Mouse (Mus musculus) CH12.LX (cell line): ENCODE data around the gene Ssx2ip. TPM values are rescaled to one million over a fixed set of nuclear protein-coding genes. Genes with fewer than 3 reads are reported as not detected.

Experiments used
- DNase-seq: peaks from one replicate; pipeline ENCODE4 v3.0.0-alpha.2; 2013; ENCODE audit errors: extremely low read depth
- H3K27ac ChIP-seq: 2 replicates; pipeline ENCODE4 v1.5.1; 2012; ENCODE audit warnings: low read depth, mild to moderate bottlenecking, control low read depth, moderate library complexity; ENCODE audit not compliant: insufficient read depth
- H3K27me3 ChIP-seq: replicated peaks from 2 replicates; pipeline ENCODE3; 2012; ENCODE audit warnings: inconsistent platforms
- H3K36me3 ChIP-seq, 2 experiments: replicated peaks in 1 of 2; 2 replicates each; pipeline versions ENCODE3 to v1.6.1; 2012; ENCODE audit warnings: inconsistent platforms in 1 of 2, low read length in 1 of 2, mild to moderate bottlenecking in 1 of 2, mixed read lengths in 1 of 2, moderate library complexity in 1 of 2; ENCODE audit not compliant: control insufficient read depth in 1 of 2, insufficient read depth in 1 of 2
- H3K4me1 ChIP-seq, 2 experiments: 2 replicates each; pipeline ENCODE4 v1.6.1; 2012; ENCODE audit warnings: inconsistent platforms in 1 of 2, moderate library complexity in 1 of 2; ENCODE audit not compliant: insufficient read depth in 2 of 2, control insufficient read depth in 1 of 2
- H3K4me2 ChIP-seq: 2 replicates; pipeline ENCODE4 v1.6.1; 2012; ENCODE audit warnings: low read depth, mild to moderate bottlenecking, control low read depth; ENCODE audit not compliant: poor library complexity, insufficient read depth, severe bottlenecking
- H3K4me3 ChIP-seq, 3 experiments: fragments of 150-350 bp in 1 of 3; sonication (generic) in 1 of 3; replicated peaks in 1 of 3; 2 replicates each; pipeline versions ENCODE3 to v1.5.1; 2011 to 2012; ENCODE audit warnings: low read depth in 2 of 3, low read length in 2 of 3, mild to moderate bottlenecking in 2 of 3, moderate library complexity in 2 of 3, control low read depth in 1 of 3, improper control_type of control experiment in 1 of 3, inconsistent platforms in 1 of 3, mixed read lengths in 1 of 3; ENCODE audit not compliant: poor library complexity in 1 of 3
- H3K79me2 ChIP-seq: replicated peaks from 2 replicates; pipeline ENCODE4 v1.6.1; 2012; ENCODE audit warnings: mild to moderate bottlenecking, moderate library complexity; ENCODE audit not compliant: control insufficient read depth, poor library complexity, insufficient read depth, severe bottlenecking; ENCODE audit errors: extremely low read depth
- H3K9ac ChIP-seq: 2 replicates; pipeline ENCODE4 v1.6.1; 2012; ENCODE audit warnings: low read depth, mild to moderate bottlenecking, control low read depth, moderate library complexity; ENCODE audit not compliant: insufficient read depth
- H3K9me3 ChIP-seq: replicated peaks from 2 replicates; pipeline ENCODE3; 2012; ENCODE audit warnings: low read length, inconsistent platforms, mixed read lengths
- BHLHE40 ChIP-seq: IDR thresholded peaks from 2 replicates; pipeline ENCODE4 v1.6.1; 2011; ENCODE audit warnings: mild to moderate bottlenecking, low read depth, low read length, improper control_type of control experiment
- CHD1 ChIP-seq: IDR thresholded peaks from 2 replicates; pipeline ENCODE4 v1.6.1; 2012; ENCODE audit warnings: low read depth, low read length, improper control_type of control experiment, inconsistent platforms
- CHD2 ChIP-seq: IDR thresholded peaks from 2 replicates; pipeline ENCODE4 v1.6.1; 2011; ENCODE audit warnings: low read length, improper control_type of control experiment
- CTCF ChIP-seq, 2 experiments: IDR thresholded peaks in 1 of 2; conservative IDR thresholded peaks in 1 of 2; 2 replicates each; pipeline ENCODE4 v1.5.1; 2011 to 2012; ENCODE audit warnings: low read depth in 2 of 2, low read length in 2 of 2, improper control_type of control experiment in 1 of 2, inconsistent platforms in 1 of 2, mild to moderate bottlenecking in 1 of 2, moderate library complexity in 1 of 2
- E2F4 ChIP-seq: IDR thresholded peaks from 2 replicates; pipeline ENCODE4 v1.6.1; 2011; ENCODE audit warnings: low read depth, low read length, improper control_type of control experiment; ENCODE audit not compliant: insufficient replicate concordance
- ELF1 ChIP-seq: IDR thresholded peaks from 2 replicates; pipeline ENCODE4 v1.6.1; 2014; ENCODE audit warnings: low read depth, mild to moderate bottlenecking, inconsistent platforms, low read length, improper control_type of control experiment
- EP300 ChIP-seq: IDR thresholded peaks from 2 replicates; pipeline ENCODE4 v1.6.1; 2011; ENCODE audit warnings: low read length, improper control_type of control experiment
- ETS1 ChIP-seq: conservative IDR thresholded peaks from 2 replicates; pipeline ENCODE4 v1.6.1; 2012; ENCODE audit warnings: low read depth, mild to moderate bottlenecking, inconsistent platforms, low read length, improper control_type of control experiment, moderate library complexity
- GABPA ChIP-seq: IDR thresholded peaks from 2 replicates; pipeline ENCODE4 v1.6.1; 2012; ENCODE audit warnings: low read depth, low read length, improper control_type of control experiment, inconsistent platforms; ENCODE audit not compliant: insufficient replicate concordance
- HCFC1 ChIP-seq: IDR thresholded peaks from 2 replicates; pipeline ENCODE4 v1.6.1; 2012; ENCODE audit warnings: low read depth, mild to moderate bottlenecking, inconsistent platforms, low read length, improper control_type of control experiment
- IRF4 ChIP-seq: IDR thresholded peaks from 2 replicates; pipeline ENCODE4 v1.6.1; 2014; ENCODE audit warnings: low read depth, mild to moderate bottlenecking, inconsistent platforms, low read length, improper control_type of control experiment
- JUN ChIP-seq: IDR thresholded peaks from 2 replicates; pipeline ENCODE4 v1.6.1; 2011; ENCODE audit warnings: low read depth, mild to moderate bottlenecking, low read length, improper control_type of control experiment, moderate library complexity; ENCODE audit not compliant: insufficient read depth
- KAT2A ChIP-seq: IDR thresholded peaks from 2 replicates; pipeline ENCODE4 v1.6.1; 2012; ENCODE audit warnings: low read length, improper control_type of control experiment, inconsistent platforms; ENCODE audit not compliant: insufficient replicate concordance
- MAFK ChIP-seq: IDR thresholded peaks from 2 replicates; pipeline ENCODE4 v1.6.1; 2011; ENCODE audit warnings: low read length, improper control_type of control experiment; ENCODE audit not compliant: insufficient replicate concordance
- MAX ChIP-seq: IDR thresholded peaks from 2 replicates; pipeline ENCODE4 v1.6.1; 2011; ENCODE audit warnings: low read length, improper control_type of control experiment
- MAZ ChIP-seq: IDR thresholded peaks from 2 replicates; pipeline ENCODE4 v1.6.1; 2012; ENCODE audit warnings: low read depth, mild to moderate bottlenecking, inconsistent platforms, low read length, improper control_type of control experiment, moderate library complexity
- MEF2A ChIP-seq: IDR thresholded peaks from 2 replicates; pipeline ENCODE4 v1.6.1; 2014; ENCODE audit warnings: low read depth, mild to moderate bottlenecking, inconsistent platforms, low read length, improper control_type of control experiment, borderline replicate concordance
- MYC ChIP-seq: IDR thresholded peaks from 2 replicates; pipeline ENCODE4 v1.6.1; 2011; ENCODE audit warnings: low read depth, mild to moderate bottlenecking, improper control_type of control experiment, low read length
- NRF1 ChIP-seq: IDR thresholded peaks from 2 replicates; pipeline ENCODE4 v1.6.1; 2014; ENCODE audit warnings: low read depth, mild to moderate bottlenecking, inconsistent platforms, low read length, improper control_type of control experiment, moderate library complexity
- PAX5 ChIP-seq: IDR thresholded peaks from 2 replicates; pipeline ENCODE4 v1.6.1; 2012; ENCODE audit warnings: low read length, inconsistent platforms, mixed read lengths
- POLR2A ChIP-seq: IDR thresholded peaks from 2 replicates; pipeline ENCODE4 v1.6.1; 2011; ENCODE audit warnings: low read depth, mild to moderate bottlenecking, improper control_type of control experiment, low read length
- POLR2AphosphoS2 ChIP-seq: IDR thresholded peaks from 2 replicates; pipeline ENCODE4 v1.6.1; 2011; ENCODE audit warnings: low read depth, low read length, improper control_type of control experiment
- RAD21 ChIP-seq: IDR thresholded peaks from 2 replicates; pipeline ENCODE4 v1.6.1; 2011; ENCODE audit warnings: low read depth, mild to moderate bottlenecking, low read length, improper control_type of control experiment, moderate library complexity
- RCOR1 ChIP-seq: conservative IDR thresholded peaks from 2 replicates; pipeline ENCODE4 v1.6.1; 2012; ENCODE audit warnings: low read depth, mild to moderate bottlenecking, inconsistent platforms, low read length, improper control_type of control experiment
- SIN3A ChIP-seq: IDR thresholded peaks from 2 replicates; pipeline ENCODE4 v1.6.1; 2012; ENCODE audit warnings: low read length, improper control_type of control experiment, inconsistent platforms
- SMC3 ChIP-seq: IDR thresholded peaks from 2 replicates; pipeline ENCODE4 v1.6.1; 2011; ENCODE audit warnings: low read depth, low read length, improper control_type of control experiment
- TBP ChIP-seq: conservative IDR thresholded peaks from 2 replicates; pipeline ENCODE4 v1.6.1; 2011; ENCODE audit warnings: low read depth, low read length, improper control_type of control experiment
- TCF12 ChIP-seq: IDR thresholded peaks from 2 replicates; pipeline ENCODE4 v1.6.1; 2014; ENCODE audit warnings: low read depth, mild to moderate bottlenecking, inconsistent platforms, low read length, improper control_type of control experiment
- UBTF ChIP-seq: IDR thresholded peaks from 2 replicates; pipeline ENCODE4 v1.6.1; 2012; ENCODE audit warnings: low read depth, mild to moderate bottlenecking, inconsistent platforms, low read length, improper control_type of control experiment, moderate library complexity
- USF1 ChIP-seq: IDR thresholded peaks from 2 replicates; pipeline ENCODE4 v1.6.1; 2014; ENCODE audit warnings: low read depth, mild to moderate bottlenecking, inconsistent platforms, low read length, improper control_type of control experiment
- USF2 ChIP-seq: conservative IDR thresholded peaks from 2 replicates; pipeline ENCODE4 v1.6.1; 2011; ENCODE audit warnings: low read depth, low read length, improper control_type of control experiment
- ZC3H11A ChIP-seq: IDR thresholded peaks from 2 replicates; pipeline ENCODE4 v1.6.1; 2012; ENCODE audit warnings: low read depth, mild to moderate bottlenecking, inconsistent platforms, low read length, improper control_type of control experiment
- ZKSCAN1 ChIP-seq: IDR thresholded peaks from 2 replicates; pipeline ENCODE4 v1.6.1; 2012; ENCODE audit warnings: low read depth, inconsistent platforms, low read length, improper control_type of control experiment, borderline replicate concordance
- ZMIZ1 ChIP-seq: IDR thresholded peaks from 2 replicates; pipeline ENCODE4 v1.6.1; 2012; ENCODE audit warnings: low read depth, mild to moderate bottlenecking, inconsistent platforms, low read length, improper control_type of control experiment
- ZNF384 ChIP-seq: IDR thresholded peaks from 2 replicates; pipeline ENCODE4 v1.6.1; 2012; ENCODE audit warnings: low read depth, low read length, improper control_type of control experiment, inconsistent platforms
- dilution Hi-C: fragments of 300-500 bp; cut with MboI; formaldehyde crosslinking; loops from 2 replicates; pipeline ENCODE4 v1.14.3; 2020; ENCODE audit warnings: low sequenced_read_pairs; ENCODE audit not compliant: extremely low pct_unique_long_range_greater_than_20kb, extremely low pct_ligation_motif_present
- in situ Hi-C: fragments of 300-500 bp; cut with MboI; formaldehyde crosslinking; loops from 3 replicates; pipeline ENCODE4 v1.14.3; 2019; ENCODE audit warnings: low sequenced_read_pairs, low pct_ligation_motif_present, low pct_unique_long_range_greater_than_20kb, mixed read lengths
- polyA plus RNA-seq: library from polyadenylated mRNA; unstranded; fragments of >175 nt; gene quantifications from 2 replicates; pipeline ENCODE4 v1.2.1, GENCODE M21; 2012; ENCODE audit warnings: low read depth; ENCODE audit not compliant: insufficient read length
- total RNA-seq, 2 experiments: library from RNA; depleted of rRNA; stranded (reverse); fragments of 300-350 nt in 1 of 2; fragments of >200 nt in 1 of 2; gene quantifications; 2 replicates each; pipeline ENCODE4 v1.2.3; 2012 to 2014

The Ssx2ip gene
- total and polyA plus RNA-seq, 3 experiments, result 28.0 to 32.6 (median 31.9) TPM

DNA sequence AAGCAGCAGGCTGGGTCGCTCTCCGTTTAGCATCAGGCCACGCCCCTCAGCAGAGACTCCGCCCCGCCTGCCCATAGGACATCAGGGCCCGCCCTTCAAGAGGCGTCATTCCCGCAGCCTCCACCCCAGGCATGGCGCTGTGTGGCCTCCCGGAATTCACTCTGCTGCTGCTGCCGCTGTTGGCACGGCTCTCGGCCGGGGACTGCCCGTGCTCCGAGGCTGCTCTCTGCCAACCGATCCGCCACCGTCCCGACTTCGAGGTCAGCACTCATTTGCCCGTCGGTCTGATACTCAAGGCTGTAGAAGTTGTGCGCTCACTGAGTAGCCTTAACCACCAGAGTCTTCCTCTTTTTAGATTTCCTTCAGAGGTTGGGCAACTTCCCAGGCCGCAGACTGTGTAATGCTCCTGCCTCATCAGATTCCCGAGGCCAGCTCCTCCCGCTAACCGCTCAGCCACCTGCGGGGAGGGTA is 46.0 kb downstream of the Ssx2ip start (continued):
- TF ChIP-seq MYC (peak; percentile 44; the same call in 1 of the 2 replicates), CTCF (conservative IDR thresholded peaks at IDR 0.05 in 1 of 2, IDR thresholded peaks at IDR 0.05 in 1 of 2; ENCODE audit: low read depth in 2 of 2, low read length in 2 of 2) (peak in 1 of 2 experiments; percentile 32; a peak in 2 of 4 replicates), RCOR1 (no peak), JUN (no peak), MAZ (peak; percentile 56; the same call in 1 of the 2 replicates), MAX (peak; percentile 54; the same call in 1 of the 2 replicates), USF1 (no peak), SIN3A (peak; percentile 93), USF2 (no peak), EP300 (no peak), MAFK (no peak)

DNA sequence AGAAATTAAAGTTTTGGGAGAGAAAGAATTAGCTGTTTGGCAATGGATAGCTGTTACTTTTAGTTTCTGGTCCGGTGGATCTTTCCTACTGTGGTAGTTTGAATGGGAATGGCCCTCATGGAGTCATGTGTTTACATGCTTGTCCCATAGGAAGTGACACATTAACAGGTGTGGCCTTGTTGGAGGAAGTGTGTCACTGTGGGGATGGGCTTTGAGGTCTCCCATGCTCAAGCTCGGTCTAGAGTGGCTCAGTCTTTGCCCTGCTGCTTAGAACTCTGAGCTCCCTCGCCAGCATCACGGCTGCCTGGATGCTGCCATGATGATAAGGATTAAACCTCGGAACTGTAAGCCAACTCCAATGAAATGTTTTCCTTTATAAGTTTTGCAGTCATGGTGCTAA is 46.9 kb downstream of the Ssx2ip start:
- no peaks in the 10 kb centered on the region for H3K27me3 ChIP-seq
- peak overlapping the region; percentile 91; the same call in 1 of the 2 replicates for H3K4me2 ChIP-seq
- peaks cover 3% of the 10 kb centered on the region; the same call in 1 of the 2 replicates for H3K79me2 ChIP-seq
- DNase-seq, result peak; percentile 90
- no peaks in the 10 kb centered on the region for H3K9me3 ChIP-seq
- H3K36me3 ChIP-seq, result peaks cover 9 to 30% of the 10 kb centered on the region in 2 experiments
- peaks cover 9 to 21% of the 10 kb centered on the region in 2 experiments for H3K4me1 ChIP-seq
- in situ Hi-C loops, result no loop called here
- dilution Hi-C loops, result no loop called here
- H3K27ac ChIP-seq, result no peak overlapping the region
- peak overlapping the region; percentile 49 to 89 (median 64) for H3K4me3 ChIP-seq
- peak overlapping the region; percentile 2; the same call in 1 of the 2 replicates for H3K9ac ChIP-seq
- TF ChIP-seq BHLHE40 (no peak), JUN (no peak), ZMIZ1 (0 out of 2 replicates have a peak, but pooled peaks have one; percentile 20), POLR2AphosphoS2 (no peak; the same call in 1 of the 2 replicates), KAT2A (0 out of 2 replicates have a peak, but pooled peaks have one; percentile 35), RAD21 (no peak), ETS1 (no peak), PAX5 (no peak), MEF2A (no peak), CHD2 (no peak), ELF1 (peak; percentile 50; the same call in 1 of the 2 replicates), TCF12 (peak; percentile 19; the same call in 1 of the 2 replicates), MYC (0 out of 2 replicates have a peak, but pooled peaks have one; percentile 66), USF1 (no peak), IRF4 (no peak), TBP (peak; percentile 74), MAZ (no peak), ZKSCAN1 (no peak), POLR2A (peak; percentile 73), NRF1 (no peak), SMC3 (no peak), EP300 (no peak), USF2 (no peak), ZC3H11A (no peak), GABPA (no peak), ZNF384 (no peak), MAX (peak; percentile 84), RCOR1 (no peak), UBTF (no peak), CHD1 (no peak), HCFC1 (peak; percentile 78), E2F4 (no peak), SIN3A (peak; percentile 85)
